Mouse (Mus musculus) G1E (cell line): ENCODE measurements around the gene Smdt1.

Experiments
- CTCF ChIP-seq: IDR thresholded peaks from 2 replicates; pipeline ENCODE4 v1.5.1; 2012; ENCODE audit warnings: low read depth, low read length, inconsistent platforms, mixed read lengths
- GATA1 ChIP-seq: IDR thresholded peaks from 2 replicates; pipeline ENCODE4 v1.6.1; 2012; ENCODE audit warnings: borderline replicate concordance, low read length, inconsistent platforms, mixed read lengths
- POLR2AphosphoS5 ChIP-seq: IDR thresholded peaks from 2 replicates; pipeline ENCODE4 v1.6.1; 2012; ENCODE audit warnings: low read depth, low read length, inconsistent platforms; ENCODE audit not compliant: insufficient replicate concordance

DNA sequence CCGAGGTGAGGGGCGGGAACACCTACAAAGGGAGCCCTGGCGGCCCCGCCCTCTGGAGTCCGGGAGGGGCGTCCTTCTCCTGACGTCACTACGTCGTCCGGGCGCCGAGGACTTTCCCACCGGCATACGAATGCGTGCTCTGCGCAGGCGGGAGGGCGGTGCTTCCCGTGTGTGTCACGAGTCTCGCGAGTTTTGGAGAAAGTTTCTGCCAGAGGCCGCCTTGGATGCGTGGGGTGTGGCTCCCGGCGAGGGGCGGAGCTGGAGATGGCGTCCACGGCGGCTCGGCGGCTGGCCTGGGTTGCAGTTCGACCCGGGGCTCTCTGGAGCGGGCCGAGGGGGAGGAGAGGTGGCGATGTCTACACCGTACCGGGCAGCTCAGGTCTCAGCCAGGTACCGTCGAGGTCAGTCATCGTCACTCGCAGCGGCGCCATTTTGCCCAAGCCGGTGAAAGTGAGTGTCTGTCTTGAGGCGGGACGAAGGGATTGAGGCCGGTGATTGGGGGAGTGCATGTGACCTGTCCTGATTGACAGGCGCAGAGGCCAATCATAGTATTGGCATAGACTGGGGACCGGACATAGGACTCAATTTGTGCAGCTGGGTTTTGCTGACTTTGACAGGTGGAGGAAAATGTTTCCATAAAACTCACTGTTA is 7.2 kb downstream of the Smdt1 start:
- TF ChIP-seq CTCF (no peak), GATA1 (no peak), POLR2AphosphoS5 (no peak; the same call in 1 of the 2 replicates)
